12 mouse cellular contexts compared by ENCODE assay signal in the genomic region with DNA sequence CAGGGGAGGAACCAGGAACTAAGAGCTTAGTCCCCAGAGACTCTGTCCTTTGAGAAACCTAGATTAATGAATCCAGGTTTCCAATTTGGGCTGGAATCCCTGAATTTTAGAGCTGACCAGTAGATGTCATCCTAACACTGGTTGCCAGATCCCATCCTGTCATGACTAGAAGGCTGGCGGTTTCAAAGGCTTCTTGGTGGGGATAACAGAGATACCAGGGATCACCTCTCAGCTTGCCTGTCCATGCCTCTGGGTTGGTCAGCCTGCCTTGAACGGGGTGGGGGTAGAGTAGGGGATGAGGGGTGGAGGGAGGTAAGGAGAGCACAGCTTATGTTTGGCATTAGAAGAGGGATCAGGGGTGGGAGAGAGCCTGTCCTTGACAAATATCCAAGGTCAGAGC. TPM values are rescaled to one million over a fixed set of nuclear protein-coding genes. Genes with fewer than 3 reads are reported as not detected.
DNase-seq lines count a peak whose midpoint lies in the region; ATAC-seq and TF ChIP-seq lines count a peak whose summit lies in the region.
"Had no signal": no experiment of that assay in that cellular context is flagged by ENCODE, and none has a peak within 500 bp of the region (broad histone marks: within the 10 kb centered on the region; RNA-seq: fewer than 3 reads in every experiment).

No protein-coding gene starts in this region.

- DNase-seq in forebrain, embryonic 10.5 days (ENCODE audit: extremely low spot score, low spot score) = no peak
- peak; percentile 26 for DNase-seq in liver, adult 2 months (ENCODE audit: extremely low read depth, low read depth, low spot score)
- DNase-seq in liver, embryonic 11.5 days (ENCODE audit: low spot score) = no peak
- peak; percentile 76 for DNase-seq in brain, adult 2 months (ENCODE audit: low read depth, low spot score)
- DNase-seq in mesoderm, embryonic 11.5 days (ENCODE audit: low read depth, low spot score) = peak; percentile 12
- DNase-seq in lung, postnatal 25 days (ENCODE audit: low spot score) = no peak

- 27% methylated on average over 2 of the region's 2 CpGs for WGBS in forebrain, embryonic 16.5 days
- WGBS in forebrain, embryonic 10.5 days = 28% methylated on average over 2 of the region's 2 CpGs
- 28% methylated on average over 2 of the region's 2 CpGs for WGBS in liver, adult 2 months
- 5% methylated on average over 2 of the region's 2 CpGs for WGBS in liver, embryonic 11.5 days

- TF ChIP-seq POLR2A in liver, adult 2 months (IDR thresholded peaks at IDR 0.05; ENCODE audit: extremely low read depth, insufficient read depth, low read length) = no peak

- no peak overlapping the region for H3K27ac ChIP-seq in forebrain, embryonic 16.5 days (ENCODE audit: low read length)
- no peak overlapping the region for H3K27ac ChIP-seq in forebrain, embryonic 10.5 days
- H3K27ac ChIP-seq in liver, adult 2 months (replicated peaks; ENCODE audit: insufficient read depth, low read depth, low read length) = no peak overlapping the region
- H3K27ac ChIP-seq in liver, embryonic 11.5 days (ENCODE audit: low read depth, low read length) = no peak overlapping the region
- H3K27ac ChIP-seq: embryonic facial prominence, embryonic 12.5 days; lung, embryonic 15.5 days had no signal

- no peaks in the 10 kb centered on the region for H3K27me3 ChIP-seq in forebrain, embryonic 16.5 days (replicated peaks; ENCODE audit: control insufficient read depth, insufficient read depth, low read length)
- H3K27me3 ChIP-seq in forebrain, embryonic 10.5 days (ENCODE audit: poor library complexity, severe bottlenecking) = no peaks in the 10 kb centered on the region; the same call in 1 of the 2 replicates
- H3K27me3 ChIP-seq in liver, adult 2 months (ENCODE audit: control insufficient read depth, insufficient read depth, low read length) = no peaks in the 10 kb centered on the region
- no peaks in the 10 kb centered on the region for H3K27me3 ChIP-seq in liver, embryonic 11.5 days (replicated peaks; ENCODE audit: control insufficient read depth, insufficient read depth, low read length)
- H3K27me3 ChIP-seq: embryonic facial prominence, embryonic 12.5 days; lung, embryonic 15.5 days had no signal

- H3K9ac ChIP-seq in forebrain, embryonic 16.5 days (replicated peaks; ENCODE audit: low read depth, low read length) = no peak overlapping the region
- H3K9ac ChIP-seq in liver, adult 2 months (ENCODE audit: low read depth, low read length) = no peak overlapping the region
- H3K9ac ChIP-seq in liver, embryonic 11.5 days (ENCODE audit: low read depth, low read length) = no peak overlapping the region
- H3K9ac ChIP-seq: embryonic facial prominence, embryonic 12.5 days; lung, embryonic 15.5 days had no signal

- H3K4me1 ChIP-seq in forebrain, embryonic 16.5 days (replicated peaks; ENCODE audit: control insufficient read depth, insufficient read depth, low read length) = no peaks in the 10 kb centered on the region
- H3K4me1 ChIP-seq in forebrain, embryonic 10.5 days = no peaks in the 10 kb centered on the region
- H3K4me1 ChIP-seq in liver, adult 2 months (ENCODE audit: control insufficient read depth, insufficient read depth, low read length) = no peaks in the 10 kb centered on the region
- H3K4me1 ChIP-seq in liver, embryonic 11.5 days (replicated peaks; ENCODE audit: control insufficient read depth, insufficient read depth, low read length) = no peaks in the 10 kb centered on the region
- H3K4me1 ChIP-seq: embryonic facial prominence, embryonic 12.5 days; lung, embryonic 15.5 days had no signal

- H3K4me2 ChIP-seq in forebrain, embryonic 16.5 days (ENCODE audit: low read length) = no peak overlapping the region
- no peak overlapping the region for H3K4me2 ChIP-seq in liver, embryonic 11.5 days
- H3K4me2 ChIP-seq: embryonic facial prominence, embryonic 12.5 days; lung, embryonic 15.5 days had no signal

- peak; percentile 62; the same call in 1 of the 2 replicates for ATAC-seq in forebrain, embryonic 16.5 days
- ATAC-seq in liver, embryonic 11.5 days (replicated peaks; ENCODE audit: low FRiP score) = no peak
- no peak for ATAC-seq in granulocyte monocyte progenitor cell, adult 5-6 weeks (replicated peaks; ENCODE audit: poor library complexity, severe bottlenecking)

- no peaks in the 10 kb centered on the region for H3K9me3 ChIP-seq in forebrain, embryonic 16.5 days (ENCODE audit: control insufficient read depth, low read length)
- H3K9me3 ChIP-seq in forebrain, embryonic 10.5 days = no peaks in the 10 kb centered on the region
- no peaks in the 10 kb centered on the region for H3K9me3 ChIP-seq in liver, embryonic 11.5 days (ENCODE audit: control insufficient read depth, low read length)
- H3K9me3 ChIP-seq: embryonic facial prominence, embryonic 12.5 days; lung, embryonic 15.5 days had no signal

- no peaks in the 10 kb centered on the region for H3K36me3 ChIP-seq in forebrain, embryonic 16.5 days (ENCODE audit: control insufficient read depth, insufficient read depth)
- H3K36me3 ChIP-seq in forebrain, embryonic 10.5 days (replicated peaks) = no peaks in the 10 kb centered on the region
- no peaks in the 10 kb centered on the region for H3K36me3 ChIP-seq in liver, adult 2 months (ENCODE audit: control insufficient read depth, insufficient read depth, low read length)
- H3K36me3 ChIP-seq in liver, embryonic 11.5 days (ENCODE audit: control insufficient read depth, insufficient read depth, low read length) = no peaks in the 10 kb centered on the region
- H3K36me3 ChIP-seq: embryonic facial prominence, embryonic 12.5 days; lung, embryonic 15.5 days had no signal

- no peak for TF ChIP-seq CTCF in liver, adult 2 months (IDR thresholded peaks at IDR 0.05; ENCODE audit: low read depth, low read length)

- H3K4me3 ChIP-seq in forebrain, embryonic 16.5 days (replicated peaks; ENCODE audit: low read length) = no peak overlapping the region
- H3K4me3 ChIP-seq in forebrain, embryonic 10.5 days = no peak overlapping the region
- no peak overlapping the region for H3K4me3 ChIP-seq in liver, adult 2 months (ENCODE audit: insufficient read depth, low read depth, low read length)
- H3K4me3 ChIP-seq in liver, embryonic 11.5 days (ENCODE audit: low read depth, low read length) = no peak overlapping the region
- H3K4me3 ChIP-seq: embryonic facial prominence, embryonic 12.5 days; lung, embryonic 15.5 days had no signal

- H3K79me2 ChIP-seq in liver, adult 2 months (ENCODE audit: control insufficient read depth, insufficient read depth, low read length) = no peaks in the 10 kb centered on the region

RNA-seq across cellular contexts. Expression of a gene that starts 34.0 kb away (rescaled TPM):
- polyA plus RNA-seq in forebrain, embryonic 16.5 days (2015; fragmentation: Nextera tagmentation; extraction: Ambion mirVana) = not detected in 2 replicates
- polyA plus RNA-seq in forebrain, embryonic 10.5 days (2016; fragmentation: Nextera tagmentation; extraction: Ambion mirVana) = not detected in 2 replicates
- total RNA-seq in liver, adult 2 months (2014; rRNA removed) = not detected in 2 replicates
- polyA plus RNA-seq in liver, adult 2 months (2012; rRNA removed) = not detected in 2 replicates
- not detected in 2 replicates for polyA plus RNA-seq in liver, embryonic 11.5 days (2014; fragmentation: Nextera tagmentation; extraction: Ambion mirVana)
- not detected in 2 replicates for total RNA-seq in granulocyte monocyte progenitor cell, adult 5-6 weeks (2014; fragmentation: Nextera tagmentation)
- not detected in 2 replicates for total RNA-seq in granulocyte monocyte progenitor cell, adult 5-6 weeks (2017)
- total RNA-seq: ES-E14 had no signal
- polyA plus RNA-seq: embryonic facial prominence, embryonic 12.5 days; heart, embryonic 16.5 days; lung, embryonic 15.5 days had no signal

Comparison
In these comparisons a context has a peak if more than half of its experiments do, and no peak if none do; other contexts are left out.
1. DNase-seq: peak in liver, adult 2 months (single experiment), brain, adult 2 months (single experiment) and mesoderm, embryonic 11.5 days (single experiment); none in forebrain, embryonic 10.5 days (single experiment), liver, embryonic 11.5 days (single experiment) and lung, postnatal 25 days (single experiment).